Mouse (Mus musculus) heart, postnatal 0 days (tissue): ENCODE data around the gene Tnr.

Experiments used
- CTCF ChIP-seq: IDR thresholded peaks from 2 replicates; pipeline ENCODE4 v1.5.1; 2016; ENCODE audit warnings: antibody characterized with exemption, control low read depth, low read depth
- EP300 ChIP-seq: IDR thresholded peaks from 2 replicates; pipeline ENCODE4 v1.6.1; 2016; ENCODE audit warnings: antibody characterized with exemption, low read depth

DNA sequence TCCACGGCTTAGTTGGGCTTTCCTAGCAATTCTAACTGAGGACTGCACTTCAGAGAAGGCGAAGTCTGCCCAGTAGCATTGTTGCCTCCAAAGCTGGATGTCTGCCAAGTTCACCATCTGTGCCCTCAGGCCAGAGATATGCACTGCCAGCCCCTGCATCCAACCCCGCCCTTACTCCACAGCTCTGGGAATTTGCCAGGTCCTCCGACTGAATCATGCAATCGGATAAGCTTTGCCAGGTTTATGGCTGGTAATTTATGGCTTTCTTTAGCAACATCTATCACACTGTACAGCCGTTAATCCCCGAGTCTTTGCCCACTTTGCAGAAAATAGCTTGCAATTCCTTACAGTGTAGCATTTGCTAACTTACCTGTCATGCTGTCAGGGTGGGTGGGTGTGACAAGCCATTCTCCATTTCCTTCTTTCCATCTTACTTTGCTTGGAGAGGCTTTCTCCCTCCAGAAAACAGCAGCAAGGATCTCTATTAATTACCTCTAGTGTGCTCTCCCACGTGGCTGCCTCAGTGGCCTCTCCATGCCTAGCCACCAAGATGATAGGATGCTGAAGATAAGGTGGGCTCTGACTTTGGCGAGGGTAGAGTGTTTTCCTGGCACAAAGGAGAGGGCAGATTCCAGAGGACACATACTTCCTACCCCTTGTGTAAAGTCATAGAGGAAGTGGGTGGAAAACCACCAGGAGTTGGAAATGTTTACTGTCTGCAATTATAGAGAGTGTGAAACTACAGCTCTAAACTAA, 163.1 kb downstream of the Tnr start:
- no peak for TF ChIP-seq CTCF
- no peak for TF ChIP-seq EP300
